Mouse (Mus musculus): ENCODE results near the gene Dtd1.
A peak's percentile ranks its signal among the peaks of the same experiment; 100 is the strongest.

Gene Dtd1

GRCm38 (mm10) chr2:144640101-144640500 lies 40.4 kb downstream of the Dtd1 start:
- no peak for DNase-seq (ENCODE audit: low spot score in 2 of 2)

GRCm38 (mm10) chr2:144641991-144642390 lies 42.3 kb downstream of the Dtd1 start:
- DNase-seq (ENCODE audit: low spot score in 2 of 2): peak in 1 of 2 experiments; percentile 5

- DNase-seq (ENCODE audit: low spot score in 2 of 2): no peak
Observed at GRCm38 (mm10) chr2:144646360-144646759, 46.7 kb downstream of the Dtd1 start.

- DNase-seq (ENCODE audit: low spot score in 2 of 2): no peak
Observed at GRCm38 (mm10) chr2:144647151-144647550, 47.5 kb downstream of the Dtd1 start.

- DNase-seq (ENCODE audit: low spot score in 2 of 2): no peak
Observed at GRCm38 (mm10) chr2:144649960-144650359, 50.3 kb downstream of the Dtd1 start.

GRCm38 (mm10) chr2:144652841-144653240 lies 53.1 kb downstream of the Dtd1 start:
- no peak for DNase-seq (ENCODE audit: low spot score in 2 of 2)

- DNase-seq (ENCODE audit: low spot score in 2 of 2): no peak
Observed at GRCm38 (mm10) chr2:144655307-144655706, 55.6 kb downstream of the Dtd1 start.

GRCm38 (mm10) chr2:144668507-144668906 lies 68.8 kb downstream of the Dtd1 start:
- no peak for DNase-seq (ENCODE audit: low spot score in 2 of 2)

GRCm38 (mm10) chr2:144670289-144670930 lies 70.7 kb downstream of the Dtd1 start:
- DNase-seq (ENCODE audit: low spot score in 2 of 2): no peak

GRCm38 (mm10) chr2:144672397-144672796 lies 72.7 kb downstream of the Dtd1 start:
- DNase-seq (ENCODE audit: low spot score in 2 of 2): no peak

- no peak for DNase-seq (ENCODE audit: low spot score in 2 of 2)
Observed at GRCm38 (mm10) chr2:144676546-144677228, 77.0 kb downstream of the Dtd1 start.

GRCm38 (mm10) chr2:144677229-144677571 lies 77.5 kb downstream of the Dtd1 start:
- no peak for DNase-seq (ENCODE audit: low spot score in 2 of 2)

- DNase-seq (ENCODE audit: low spot score in 2 of 2): no peak
Observed at GRCm38 (mm10) chr2:144678779-144679178, 79.1 kb downstream of the Dtd1 start.

GRCm38 (mm10) chr2:144679394-144679793 lies 79.7 kb downstream of the Dtd1 start:
- DNase-seq (ENCODE audit: low spot score in 2 of 2): no peak

- no peak for DNase-seq (ENCODE audit: low spot score in 2 of 2)
Observed at GRCm38 (mm10) chr2:144692219-144692732, 92.6 kb downstream of the Dtd1 start.

- DNase-seq (ENCODE audit: low spot score in 2 of 2): no peak
Observed at GRCm38 (mm10) chr2:144692777-144693176, 93.1 kb downstream of the Dtd1 start.

- DNase-seq (ENCODE audit: low spot score in 2 of 2): no peak
Observed at GRCm38 (mm10) chr2:144694923-144695322, 95.2 kb downstream of the Dtd1 start.

GRCm38 (mm10) chr2:144698046-144698445 lies 98.3 kb downstream of the Dtd1 start:
- no peak for DNase-seq (ENCODE audit: low spot score in 2 of 2)

- no peak for DNase-seq (ENCODE audit: low spot score in 2 of 2)
Observed at GRCm38 (mm10) chr2:144700608-144701007, 100.9 kb downstream of the Dtd1 start.

GRCm38 (mm10) chr2:144701415-144702149 lies 101.9 kb downstream of the Dtd1 start:
- no peak for DNase-seq (ENCODE audit: low spot score in 2 of 2)

GRCm38 (mm10) chr2:144709285-144709684 lies 109.6 kb downstream of the Dtd1 start:
- no peak for DNase-seq (ENCODE audit: low spot score in 2 of 2)

- DNase-seq (ENCODE audit: low spot score in 2 of 2): no peak
Observed at GRCm38 (mm10) chr2:144709704-144710103, 110.0 kb downstream of the Dtd1 start.

- DNase-seq (ENCODE audit: low spot score in 2 of 2): no peak
Observed at GRCm38 (mm10) chr2:144714596-144714995, 114.9 kb downstream of the Dtd1 start.
